Mouse (Mus musculus): ENCODE data around the gene Afg1l. TPM values are rescaled to one million over a fixed set of nuclear protein-coding genes. Genes with fewer than 3 reads are reported as not detected.

The Afg1l gene
- total RNA-seq, 2 experiments from 2014 or later, result 9.6 to 10.6 TPM

GRCm38 (mm10) chr10:42384946-42385644, 93.3 kb downstream of the Afg1l start:
- no peak for DNase-seq (ENCODE audit: low spot score in 2 of 2)

- no peak for DNase-seq (ENCODE audit: low spot score in 2 of 2)
Measured at GRCm38 (mm10) chr10:42383708-42384107, 94.7 kb downstream of the Afg1l start.

GRCm38 (mm10) chr10:42364216-42364615, 114.1 kb downstream of the Afg1l start:
- DNase-seq (ENCODE audit: low spot score in 2 of 2), result no peak

GRCm38 (mm10) chr10:42355980-42356379, 122.4 kb downstream of the Afg1l start:
- DNase-seq (ENCODE audit: low spot score in 2 of 2), result no peak

- no peak for DNase-seq (ENCODE audit: low spot score in 2 of 2)
Measured at GRCm38 (mm10) chr10:42347986-42348385, 130.4 kb downstream of the Afg1l start.

- peak in 1 of 2 experiments; percentile 34 for DNase-seq (ENCODE audit: low spot score in 2 of 2)
Measured at GRCm38 (mm10) chr10:42347127-42347526, 131.2 kb downstream of the Afg1l start.

- peak in 1 of 2 experiments; percentile 18 for DNase-seq (ENCODE audit: low spot score in 2 of 2)
Measured at GRCm38 (mm10) chr10:42346179-42346877, 132.0 kb downstream of the Afg1l start.

GRCm38 (mm10) chr10:42342714-42343113, 135.7 kb downstream of the Afg1l start:
- no peak for DNase-seq (ENCODE audit: low spot score in 2 of 2)

- no peak for DNase-seq (ENCODE audit: low spot score in 2 of 2)
Measured at GRCm38 (mm10) chr10:42341815-42342457, 136.4 kb downstream of the Afg1l start.

- no peak for DNase-seq (ENCODE audit: low spot score in 2 of 2)
Measured at GRCm38 (mm10) chr10:42340426-42340793, 138.0 kb downstream of the Afg1l start.

- peak in 1 of 2 experiments; percentile 21 for DNase-seq (ENCODE audit: low spot score in 2 of 2)
Measured at GRCm38 (mm10) chr10:42339773-42340425, 138.5 kb downstream of the Afg1l start.

- DNase-seq (ENCODE audit: low spot score in 2 of 2), result no peak
Measured at GRCm38 (mm10) chr10:42338456-42338855, 139.9 kb downstream of the Afg1l start.

- DNase-seq (ENCODE audit: low spot score in 2 of 2), result peak; percentile 46 to 66
Measured at GRCm38 (mm10) chr10:42327576-42327975, 150.8 kb downstream of the Afg1l start.

- no peak for DNase-seq (ENCODE audit: low spot score in 2 of 2)
Measured at GRCm38 (mm10) chr10:42325305-42325704, 153.1 kb downstream of the Afg1l start.

GRCm38 (mm10) chr10:42323978-42324377, 154.4 kb downstream of the Afg1l start:
- no peak for DNase-seq (ENCODE audit: low spot score in 2 of 2)

- DNase-seq (ENCODE audit: low spot score in 2 of 2), result no peak
Measured at GRCm38 (mm10) chr10:42313222-42313786, 165.1 kb downstream of the Afg1l start.

- DNase-seq (ENCODE audit: low spot score in 2 of 2), result no peak
Measured at GRCm38 (mm10) chr10:42312557-42312956, 165.8 kb downstream of the Afg1l start.

GRCm38 (mm10) chr10:42308687-42308987, 169.7 kb downstream of the Afg1l start:
- no peak for DNase-seq (ENCODE audit: low spot score in 2 of 2)

GRCm38 (mm10) chr10:42307980-42308686, 170.2 kb downstream of the Afg1l start:
- peak; percentile 94 for DNase-seq (ENCODE audit: low spot score in 2 of 2)

- DNase-seq (ENCODE audit: low spot score in 2 of 2), result no peak
Measured at GRCm38 (mm10) chr10:42306422-42306821, 171.9 kb downstream of the Afg1l start.

- no peak for DNase-seq (ENCODE audit: low spot score in 2 of 2)
Measured at GRCm38 (mm10) chr10:42300805-42301204, 177.6 kb downstream of the Afg1l start.

All from layer of hippocampus, postnatal 10 days (tissue).